Mouse (Mus musculus) G1E (cell line): ENCODE measurements around the gene Adgrf5.

Source experiments
- CTCF ChIP-seq: IDR thresholded peaks from 2 replicates; pipeline ENCODE4 v1.5.1; 2012; ENCODE audit warnings: low read depth, low read length, inconsistent platforms, mixed read lengths
- GATA1 ChIP-seq: IDR thresholded peaks from 2 replicates; pipeline ENCODE4 v1.6.1; 2012; ENCODE audit warnings: borderline replicate concordance, low read length, inconsistent platforms, mixed read lengths
- POLR2AphosphoS5 ChIP-seq: IDR thresholded peaks from 2 replicates; pipeline ENCODE4 v1.6.1; 2012; ENCODE audit warnings: low read depth, low read length, inconsistent platforms; ENCODE audit not compliant: insufficient replicate concordance
- TAL1 ChIP-seq: conservative IDR thresholded peaks from 2 replicates; pipeline ENCODE4 v1.6.1; 2012; ENCODE audit warnings: low read depth, low read length, inconsistent platforms, mixed read lengths

DNA sequence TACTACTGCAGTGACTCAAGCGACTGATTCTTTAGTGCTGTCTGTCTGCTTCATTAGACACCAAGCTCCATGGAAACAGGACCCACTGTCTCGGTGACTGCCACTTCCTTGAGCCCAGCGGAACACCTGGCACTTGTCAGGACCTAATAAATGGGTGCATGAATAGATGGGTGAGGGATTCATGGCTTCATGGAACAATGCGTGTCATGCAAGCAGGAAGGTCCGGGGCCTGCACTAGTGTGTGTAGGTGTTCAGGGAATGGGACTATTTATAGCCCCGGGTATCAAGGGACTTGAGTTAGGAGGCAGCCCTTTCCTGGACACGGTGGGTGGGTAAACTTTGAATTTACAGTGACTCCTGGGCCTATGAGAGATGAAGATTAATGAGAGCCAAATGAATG, 38.4 kb downstream of the Adgrf5 start:
- TF ChIP-seq POLR2AphosphoS5 = no peak
- TF ChIP-seq CTCF = no peak
- no peak for TF ChIP-seq TAL1
- no peak for TF ChIP-seq GATA1
